Mouse (Mus musculus) gastrocnemius, postnatal 10 days (tissue): ENCODE data around the gene Ctf2. TPM values are rescaled to one million over a fixed set of nuclear protein-coding genes. Genes with fewer than 3 reads are reported as not detected.

ENCODE experiments used
- DNase-seq: peaks from one replicate; pipeline ENCODE4 v3.0.0; 2021; ENCODE audit warnings: mixed read lengths
- total RNA-seq, 2 experiments: library from RNA; stranded (reverse); gene quantifications; 2 replicates each; pipeline ENCODE4 v1.2.3; 2021

Ctf2 gene
- total RNA-seq, 2 experiments from 2014 or later: not detected

DNA sequence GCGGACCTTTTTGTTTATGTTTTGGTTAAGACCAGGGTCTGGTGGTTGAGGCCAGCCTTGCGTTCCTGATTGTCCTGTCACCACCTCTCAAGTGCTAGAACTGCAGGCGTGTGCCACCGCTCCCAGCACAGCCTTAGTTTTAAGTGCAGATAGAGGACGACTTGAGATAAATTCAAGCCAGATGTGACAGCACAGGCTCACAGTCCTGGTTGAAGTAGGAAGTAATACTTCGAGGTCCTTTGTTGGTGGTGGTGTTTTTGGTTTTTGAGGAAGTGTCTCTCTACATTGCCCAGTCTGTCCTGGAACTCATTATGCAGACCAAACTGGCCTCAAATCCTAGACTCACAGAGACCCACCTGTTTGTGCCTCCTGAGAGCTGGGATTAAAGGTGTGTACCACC, 27.8 kb upstream of the Ctf2 start:
- DNase-seq: no peak

DNA sequence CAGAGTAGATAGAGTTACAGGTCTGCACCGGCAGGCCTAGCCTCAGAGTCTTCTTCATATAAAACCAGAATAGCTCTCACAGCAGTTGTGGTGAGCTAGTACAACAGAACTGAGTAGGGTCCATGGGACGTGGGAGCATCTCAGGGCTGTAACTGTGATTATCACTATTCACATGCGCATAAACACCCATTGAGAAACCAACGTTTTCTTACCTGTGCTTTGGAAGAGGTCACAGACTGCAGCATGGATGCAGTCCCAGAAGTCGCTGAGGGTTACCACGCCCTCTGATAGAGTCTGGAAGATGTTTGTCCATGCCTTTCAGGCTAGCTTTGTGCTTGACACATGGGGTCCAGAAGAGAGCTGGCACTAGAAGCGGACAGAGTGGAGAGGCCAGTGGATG, 21.8 kb upstream of the Ctf2 start:
- DNase-seq: no peak

DNA sequence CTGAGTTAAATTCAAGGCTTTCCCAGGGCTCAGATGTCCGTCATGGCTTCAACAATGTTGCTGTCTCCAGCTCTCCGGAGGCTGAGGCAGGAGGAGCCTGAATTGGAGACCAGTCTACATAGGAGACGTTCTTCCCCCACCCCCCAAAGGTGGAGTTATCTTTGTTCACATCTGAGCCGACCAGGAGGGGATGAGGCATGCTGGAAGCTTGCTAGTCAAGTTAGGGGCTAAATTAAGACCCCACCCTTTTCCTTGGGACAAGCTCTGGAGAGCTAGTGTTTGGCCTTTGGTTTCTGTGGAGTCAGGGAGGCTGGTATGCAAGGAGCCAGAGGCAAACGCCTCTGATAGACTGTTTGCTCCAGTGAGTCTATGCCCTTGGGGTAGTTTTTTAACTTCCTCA, 21.2 kb upstream of the Ctf2 start:
- no peak for DNase-seq

DNA sequence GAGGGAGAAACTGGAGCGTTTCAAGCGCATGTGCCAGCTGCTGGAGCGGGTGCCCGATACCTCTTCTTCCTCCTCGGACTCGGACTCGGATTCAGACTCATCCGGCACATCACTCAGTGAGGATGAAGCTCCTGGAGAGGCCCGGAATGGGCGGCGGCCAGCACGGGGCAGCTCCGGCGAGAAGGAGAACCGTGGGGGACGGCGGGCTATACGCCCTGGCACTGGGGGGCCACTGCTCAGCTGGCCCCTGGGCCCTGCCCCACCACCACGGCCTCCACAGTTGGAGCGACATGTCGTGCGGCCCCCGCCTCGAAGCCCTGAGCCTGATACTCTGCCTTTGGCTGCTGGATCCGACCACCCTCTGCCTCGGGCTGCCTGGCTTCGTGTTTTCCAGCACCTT, 20.1 kb upstream of the Ctf2 start:
- DNase-seq: no peak

DNA sequence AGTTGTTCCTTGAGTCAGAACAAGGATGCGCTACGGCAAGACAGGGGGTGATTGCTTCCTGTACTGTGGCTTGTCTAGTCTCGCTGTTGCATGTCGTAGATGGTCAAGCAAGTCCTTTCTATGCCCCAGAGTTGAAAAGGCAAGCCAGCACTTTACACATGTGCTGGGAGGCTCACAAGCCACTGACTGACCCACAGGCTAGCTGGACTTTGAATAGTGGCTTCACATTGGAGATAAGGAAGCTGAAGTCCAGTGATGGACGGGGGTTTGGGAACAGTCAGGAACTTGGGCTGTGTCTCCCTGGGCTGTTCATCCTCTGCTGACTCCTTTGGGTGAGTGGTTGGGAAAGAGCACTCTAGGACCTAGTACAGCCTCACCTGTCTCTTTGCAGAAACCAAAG, 19.7 kb upstream of the Ctf2 start:
- no peak for DNase-seq

DNA sequence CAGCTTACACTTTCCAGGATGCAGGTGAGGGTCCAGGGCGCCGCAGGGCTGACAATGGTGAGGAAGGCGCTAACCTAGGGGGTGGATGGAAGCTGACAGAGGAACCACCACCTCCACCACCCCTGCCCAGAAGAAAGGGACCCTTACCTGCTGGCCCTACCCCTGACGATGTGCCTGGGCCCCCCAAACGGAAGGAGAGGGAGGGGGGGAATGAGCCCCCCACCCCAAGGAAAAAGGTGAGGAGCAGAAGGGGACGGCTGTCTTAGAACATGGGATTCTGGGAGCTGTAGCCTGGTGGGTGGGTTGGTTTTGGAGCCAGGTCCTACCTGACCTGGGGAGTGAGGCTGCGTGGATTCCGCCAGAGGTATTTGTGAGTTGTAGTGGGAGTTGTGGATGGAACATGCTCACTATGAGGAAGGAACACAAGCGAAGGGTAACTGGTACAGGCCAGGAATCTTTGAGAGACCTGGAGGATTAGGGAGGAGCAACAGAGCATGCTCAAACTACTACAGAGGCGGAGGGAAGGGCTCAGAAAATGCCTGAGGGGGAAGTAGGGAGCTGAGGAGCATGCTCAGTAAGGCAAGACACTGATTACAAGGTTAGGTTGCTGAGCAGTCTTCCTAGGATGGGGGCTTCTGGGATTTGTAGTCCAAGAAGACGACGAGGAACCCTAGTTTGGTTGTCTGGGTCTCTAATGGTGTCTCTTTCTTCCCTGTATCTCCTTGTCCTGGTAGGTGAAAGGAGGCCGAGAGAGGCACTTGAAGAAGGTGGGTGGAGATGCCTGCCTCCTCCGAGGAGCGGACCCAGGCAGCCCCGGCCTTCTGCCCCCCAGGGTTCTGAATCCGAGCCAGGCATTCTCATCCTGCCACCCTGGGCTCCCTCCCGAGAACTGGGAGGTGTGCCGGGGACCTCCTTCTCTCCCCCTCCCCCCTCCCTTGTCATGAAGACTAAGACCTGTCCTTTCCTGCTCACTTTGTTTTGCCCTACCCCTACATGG, 18.5 kb upstream of the Ctf2 start:
- no peak for DNase-seq

DNA sequence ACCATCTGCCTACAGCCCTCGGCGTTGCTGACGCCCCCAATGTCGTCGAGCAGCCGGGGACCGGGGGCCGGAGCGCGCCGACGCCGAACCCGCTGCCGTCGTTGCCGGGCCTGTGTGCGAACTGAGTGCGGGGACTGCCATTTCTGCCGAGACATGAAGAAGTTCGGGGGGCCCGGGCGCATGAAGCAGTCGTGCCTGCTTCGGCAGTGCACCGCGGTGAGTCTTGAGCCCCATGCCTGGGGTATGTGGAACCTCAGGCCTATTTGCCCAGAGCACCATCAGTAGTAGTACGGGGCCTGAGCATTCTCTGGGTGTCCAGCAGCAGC, 16.2 kb upstream of the Ctf2 start:
- no peak for DNase-seq

DNA sequence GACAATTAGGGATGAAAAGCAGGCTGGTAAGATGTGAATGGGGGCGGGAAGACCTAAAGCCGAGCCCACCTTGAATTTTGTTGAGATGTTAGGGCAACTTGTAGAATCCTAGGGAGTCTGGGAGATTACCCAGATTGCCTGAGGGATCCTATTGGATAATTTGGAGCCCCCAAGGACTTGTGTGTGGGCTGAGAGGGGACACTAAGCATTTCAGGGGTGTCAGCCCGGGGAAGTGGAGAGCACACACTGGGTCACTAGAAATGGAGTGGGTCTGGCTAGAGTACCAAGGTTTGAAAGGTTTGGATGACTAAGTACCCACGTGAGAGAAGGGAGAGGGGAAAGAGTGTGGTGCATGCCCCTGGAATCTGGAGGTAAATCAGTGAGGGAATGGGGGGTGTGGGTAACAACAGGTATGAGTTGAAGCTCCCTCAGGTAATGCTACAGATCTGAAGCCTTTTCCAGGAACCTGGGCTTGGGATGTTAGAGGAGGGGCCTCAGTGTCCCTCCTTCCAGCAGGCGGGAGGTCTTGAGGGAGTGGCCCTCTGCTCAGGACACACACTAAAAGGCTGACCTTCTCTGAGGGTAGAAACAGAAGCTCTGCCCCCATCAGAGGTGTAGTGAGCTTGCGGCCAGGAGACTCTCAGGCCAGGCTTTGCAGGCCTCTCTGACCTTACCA, 15.7 kb upstream of the Ctf2 start:
- DNase-seq: no peak

DNA sequence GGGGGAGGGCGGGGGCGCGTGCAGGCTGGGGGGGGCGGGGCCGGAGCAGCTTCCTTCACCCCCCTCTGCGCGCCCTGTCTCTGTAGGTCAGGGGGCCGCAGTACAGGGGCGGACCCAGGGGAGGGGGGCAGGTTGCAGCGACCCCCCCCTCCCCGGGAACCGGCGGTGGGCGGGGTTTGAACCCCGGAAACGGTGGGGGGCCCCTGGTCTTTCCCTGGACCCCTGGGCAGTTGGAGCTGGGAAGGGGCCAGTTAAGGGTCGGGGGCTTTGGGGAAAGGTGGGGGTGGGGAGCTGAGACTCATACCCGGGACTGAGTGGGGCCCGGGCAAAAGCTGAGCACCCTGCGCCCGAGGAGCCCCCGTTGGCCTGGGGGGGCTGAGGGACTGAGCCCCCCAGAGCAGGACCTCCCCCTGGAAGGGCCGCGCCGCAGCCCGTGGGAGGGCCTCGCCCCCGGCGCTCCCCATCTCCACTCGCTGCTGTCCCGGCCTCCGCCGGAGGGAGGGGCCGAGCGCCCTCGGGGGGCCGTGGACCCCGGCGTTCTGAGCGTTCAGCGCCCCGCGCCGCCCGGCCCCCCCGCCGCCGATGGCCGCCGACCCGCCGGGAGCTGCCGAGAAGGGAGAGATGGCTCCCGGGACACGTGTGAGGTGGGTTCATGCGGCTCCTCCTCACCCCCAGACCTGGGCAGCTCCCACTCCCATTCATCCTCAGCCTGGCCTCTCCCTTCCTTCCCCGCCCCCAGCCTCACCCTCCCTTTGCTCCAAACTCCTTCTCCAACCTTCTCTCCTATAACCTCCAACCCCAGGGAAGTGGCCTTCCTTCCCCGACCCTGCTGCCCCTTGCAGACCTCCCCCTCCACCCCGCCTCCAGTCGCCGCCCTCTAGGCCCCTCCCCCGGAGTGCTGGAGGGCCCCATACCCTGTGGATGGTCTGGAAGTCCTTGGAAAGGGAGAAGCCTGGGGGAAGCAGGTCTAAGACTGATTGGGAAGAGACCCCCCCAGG, 14.8 kb upstream of the Ctf2 start:
- peak; percentile 37 for DNase-seq

DNA sequence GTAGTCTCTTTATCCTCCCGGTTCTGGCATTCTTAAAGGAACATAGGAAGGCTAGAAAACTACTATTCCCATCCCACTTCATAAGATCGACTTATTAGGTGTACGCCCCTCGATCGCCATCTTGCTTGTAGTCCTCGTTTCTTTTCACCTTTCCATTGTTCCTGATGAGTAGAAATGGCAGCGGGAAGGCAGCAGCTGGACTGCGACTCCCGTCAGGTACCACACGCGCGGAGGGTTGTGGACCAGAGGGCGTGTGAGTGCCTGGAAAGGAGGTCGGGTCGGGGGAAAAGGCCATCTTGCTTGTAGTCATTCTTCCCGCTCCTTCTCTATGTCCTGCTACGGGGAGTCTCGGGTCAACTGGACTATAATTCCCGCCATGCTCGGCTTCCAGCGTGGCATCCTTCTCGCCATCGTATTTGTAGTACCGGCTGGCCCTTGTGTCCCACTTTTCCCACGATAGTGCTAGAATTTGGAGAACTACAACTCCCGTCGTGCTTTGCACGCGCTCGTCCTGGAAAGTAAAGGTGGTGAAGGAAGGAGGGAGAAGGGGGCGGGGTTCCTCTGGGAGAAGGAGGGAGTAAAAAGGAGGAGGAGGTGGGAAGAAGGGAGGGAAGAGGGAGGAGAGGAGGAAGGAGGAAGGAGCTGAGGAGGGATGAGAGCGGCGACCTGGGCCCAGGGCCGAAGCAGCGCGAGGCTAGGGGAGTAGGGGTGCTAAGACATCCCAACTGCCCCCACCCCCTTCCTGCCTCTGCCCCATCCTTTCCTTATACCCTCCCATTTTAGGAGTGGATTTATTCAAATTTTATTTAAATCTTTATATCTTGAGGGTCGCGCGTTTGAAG, 13.9 kb upstream of the Ctf2 start:
- DNase-seq: peak; percentile 85

DNA sequence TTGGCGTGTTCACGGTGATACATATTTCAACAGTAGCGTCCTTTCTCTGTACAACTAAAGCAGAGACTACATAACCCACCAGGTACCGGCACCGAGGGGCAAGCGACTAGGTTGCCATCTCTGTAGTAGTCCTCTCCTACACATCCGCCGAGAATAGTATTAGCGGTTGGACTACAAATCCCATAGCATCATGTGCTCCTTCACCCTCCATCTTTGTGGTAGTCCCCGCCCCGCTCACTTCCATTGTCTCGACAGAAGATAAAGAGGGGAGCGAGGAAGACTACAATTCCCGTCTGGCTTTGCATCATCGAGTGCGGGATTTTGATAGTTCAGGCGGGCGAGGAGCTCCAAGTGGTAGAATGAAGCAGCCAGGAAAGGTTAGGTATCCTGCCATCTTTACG, 13.3 kb upstream of the Ctf2 start:
- peak; percentile 83 for DNase-seq

DNA sequence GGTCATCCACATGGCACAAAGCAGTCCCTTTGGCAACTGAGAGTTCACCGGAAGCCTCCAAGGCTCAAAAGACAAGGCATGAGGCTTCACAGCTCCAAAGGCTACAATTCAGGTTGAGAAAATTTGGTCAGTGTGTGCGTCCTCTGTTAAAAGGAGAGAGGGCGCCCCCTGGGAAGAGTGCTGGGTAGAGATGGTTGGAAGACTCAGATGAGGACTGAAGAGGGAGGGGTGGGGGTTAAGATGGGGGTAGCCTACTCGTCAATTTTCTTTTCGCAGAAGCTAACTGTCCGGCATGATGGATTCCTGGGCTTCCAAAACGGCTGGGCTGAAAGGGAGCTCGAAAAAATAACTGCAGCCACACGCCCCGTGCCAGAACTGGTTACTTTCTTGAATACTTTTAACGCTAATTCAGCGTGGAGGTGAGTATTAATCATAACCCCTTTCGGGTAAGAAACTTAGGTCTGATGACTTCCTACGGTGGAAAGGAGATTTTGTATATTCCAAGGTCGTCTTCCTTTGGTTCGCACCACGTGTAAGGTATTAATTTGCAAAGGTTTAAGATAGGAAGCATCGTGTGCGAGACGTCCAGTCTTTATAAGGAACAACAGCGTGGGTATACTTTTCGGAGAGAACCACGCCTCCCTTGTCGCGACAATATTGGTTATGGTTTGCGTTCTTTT, 12.5 kb upstream of the Ctf2 start, which contains the start of gene Fbxl19:
Fbxl19 (plus strand) TSS at position 178 of the 680 bp plus-strand sequence.
- DNase-seq: peak; percentile 72

DNA sequence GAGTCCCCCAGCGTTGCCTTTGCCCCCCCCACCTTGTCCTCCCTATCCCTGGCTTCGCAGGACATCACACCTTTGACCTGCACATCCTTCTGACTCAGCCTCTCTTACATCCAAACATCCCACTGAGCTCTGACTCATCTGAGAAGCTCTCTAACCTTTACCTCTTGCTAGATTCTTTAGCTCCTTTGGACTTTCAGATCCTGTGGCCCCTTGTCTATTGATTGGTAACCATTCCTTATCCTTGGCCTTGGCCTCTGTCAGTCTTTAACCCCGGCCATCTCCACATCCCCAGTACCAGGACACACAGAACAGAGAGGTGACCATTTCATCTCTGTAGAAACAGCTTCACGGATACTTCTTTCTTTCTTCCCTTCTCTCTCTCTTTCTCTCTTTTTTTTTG, 1.8 kb downstream of the Ctf2 start:
- DNase-seq: no peak

DNA sequence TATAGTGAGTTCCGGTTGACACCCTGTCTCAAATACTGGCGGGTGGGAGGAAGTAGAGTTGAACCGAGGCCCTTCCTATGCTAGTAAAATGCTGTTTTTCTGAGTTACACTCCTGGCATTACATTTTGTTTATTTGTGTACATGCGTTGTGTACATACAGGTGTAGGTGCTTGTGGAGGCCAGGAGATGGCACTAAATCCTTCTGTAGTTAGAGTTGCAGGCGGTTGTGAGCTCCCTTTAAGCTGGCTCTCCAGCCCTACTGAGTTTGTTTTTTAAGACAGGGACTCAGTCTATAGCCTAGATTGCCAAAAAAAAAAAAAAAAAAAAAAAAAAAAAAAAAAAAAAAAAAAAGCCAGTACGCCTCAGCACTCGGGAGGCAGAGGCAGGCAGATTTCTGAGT, 4.1 kb downstream of the Ctf2 start:
- DNase-seq: no peak

DNA sequence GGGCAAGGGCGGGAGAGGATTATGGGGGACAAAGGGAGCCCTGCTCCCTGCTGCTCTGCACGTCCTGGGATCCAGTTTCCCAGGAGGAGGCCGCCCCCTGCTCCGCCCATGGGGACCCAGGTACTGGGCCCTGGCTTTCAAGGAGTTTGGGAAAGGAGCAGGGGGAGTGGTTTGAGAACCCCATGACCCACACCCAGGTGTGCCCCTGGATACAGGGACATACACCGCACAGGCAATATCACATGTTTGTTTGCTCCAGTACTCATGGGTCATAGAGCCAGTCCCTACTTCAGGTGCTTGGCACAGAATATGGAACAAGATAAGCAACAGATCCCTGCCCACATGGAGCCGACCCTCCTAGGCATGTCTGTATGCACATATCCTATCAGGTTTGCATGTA, 6.0 kb downstream of the Ctf2 start:
- DNase-seq: no peak

DNA sequence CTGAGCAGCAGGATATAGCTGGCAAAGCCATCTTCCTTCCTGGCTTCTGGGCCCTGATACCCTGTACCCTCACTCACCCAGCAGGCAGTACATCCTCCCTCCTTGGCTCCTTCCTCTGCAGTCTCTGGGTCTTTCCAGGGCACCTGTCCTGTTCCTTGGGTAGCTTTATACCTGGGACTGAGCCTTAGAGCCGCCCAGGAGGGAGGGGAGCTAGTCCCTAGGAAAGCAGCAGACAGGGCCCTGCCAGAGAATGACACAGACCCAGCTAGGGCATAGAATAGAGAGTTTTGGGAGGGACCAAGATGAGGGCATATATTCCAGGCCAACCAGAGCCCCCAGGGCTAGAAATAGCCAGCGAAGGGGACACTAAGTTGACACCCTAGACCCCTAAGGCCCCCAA, 6.5 kb downstream of the Ctf2 start:
- no peak for DNase-seq

DNA sequence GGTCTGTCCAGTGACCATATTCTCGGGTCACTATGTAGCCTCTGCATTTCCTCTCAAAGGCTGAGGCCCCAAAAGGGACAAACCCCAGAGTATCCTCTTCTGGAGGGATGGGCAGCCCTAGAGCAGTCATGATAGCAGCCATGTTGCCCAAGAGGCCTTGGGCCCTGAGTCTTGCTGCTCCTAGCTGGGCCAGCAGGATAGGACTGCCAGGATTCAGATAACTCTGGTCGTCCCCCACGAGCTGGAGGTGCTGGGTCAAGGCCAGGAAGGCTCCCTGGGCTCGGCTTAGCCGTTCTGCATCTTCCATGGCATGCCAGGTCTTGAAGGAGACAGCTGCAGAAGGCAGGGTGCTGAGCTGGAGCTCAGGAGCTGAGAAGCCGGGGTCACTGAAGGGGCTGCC, 12.7 kb downstream of the Ctf2 start:
- no peak for DNase-seq

DNA sequence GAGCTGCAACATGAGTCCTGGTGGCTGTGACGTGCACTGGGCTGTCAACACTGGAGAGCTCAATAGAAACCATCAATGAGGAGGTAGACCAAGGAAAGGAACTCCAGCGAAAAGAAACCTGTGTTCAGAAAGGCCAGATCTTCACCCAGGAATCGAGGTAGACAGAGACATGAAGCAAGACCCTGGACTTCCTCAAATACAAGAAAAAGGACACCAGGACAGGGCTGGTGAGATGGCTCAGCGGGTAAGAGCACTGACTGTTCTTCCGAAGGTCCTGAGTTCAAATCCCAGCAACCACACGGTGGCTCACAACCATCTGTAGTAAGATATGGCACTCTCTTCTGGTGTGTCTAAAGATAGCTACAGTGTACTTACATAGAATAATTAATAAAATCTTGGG, 13.6 kb downstream of the Ctf2 start:
- DNase-seq: no peak

DNA sequence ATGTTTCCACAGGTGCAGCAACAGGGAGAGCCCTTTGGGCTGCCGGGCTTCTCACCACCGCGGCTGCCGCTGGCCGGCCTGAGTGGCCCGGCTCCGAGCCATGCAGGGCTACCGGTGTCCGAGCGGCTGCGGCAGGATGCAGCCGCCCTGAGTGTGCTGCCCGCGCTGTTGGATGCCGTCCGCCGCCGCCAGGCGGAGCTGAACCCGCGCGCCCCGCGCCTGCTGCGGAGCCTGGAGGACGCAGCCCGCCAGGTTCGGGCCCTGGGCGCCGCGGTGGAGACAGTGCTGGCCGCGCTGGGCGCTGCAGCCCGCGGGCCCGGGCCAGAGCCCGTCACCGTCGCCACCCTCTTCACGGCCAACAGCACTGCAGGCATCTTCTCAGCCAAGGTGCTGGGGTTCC, 15.0 kb downstream of the Ctf2 start:
- peak; percentile 80 for DNase-seq

DNA sequence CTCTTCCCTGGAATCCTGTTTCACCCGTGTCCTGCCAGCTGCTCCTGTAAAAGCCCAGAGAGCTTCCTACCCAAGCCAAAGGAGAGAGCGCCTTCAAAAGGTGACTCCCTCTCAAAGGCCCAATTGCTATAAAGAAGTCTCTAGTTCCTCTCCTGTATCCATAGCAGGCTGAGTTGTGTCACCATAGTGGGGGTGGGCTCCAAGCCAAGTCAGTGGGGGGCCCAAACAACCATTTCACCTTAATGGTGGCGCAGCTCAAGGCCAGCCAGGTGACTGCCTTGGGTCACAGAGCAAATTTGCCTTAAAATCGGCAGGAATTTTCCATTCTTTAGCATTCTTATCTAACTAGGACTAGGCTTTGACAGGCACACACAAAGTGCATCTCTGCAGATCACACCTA, 17.1 kb downstream of the Ctf2 start:
- DNase-seq: no peak
